Mouse (Mus musculus): Measurements from ENCODE around the gene Usp50.

The Usp50 gene

GRCm38 (mm10) chr2:126765867-126766582 is 17.2 kb downstream of the Usp50 start:
- in situ Hi-C loops (cut with MboI; ENCODE audit: low pct_unique_long_range_greater_than_20kb in 1 of 2, low sequenced_read_pairs in 2 of 2, unreplicated experiment in 1 of 2), result loop anchor here in 1 of 2 experiments (5.0 kb wide), 1 partner anchor 231 kb away; no protein-coding TSS in a partner anchor

GRCm38 (mm10) chr2:126759351-126759750 is 23.9 kb downstream of the Usp50 start:
- in situ Hi-C loops (cut with MboI; ENCODE audit: low pct_unique_long_range_greater_than_20kb in 1 of 2, low sequenced_read_pairs in 2 of 2, unreplicated experiment in 1 of 2), result no loop called here

- in situ Hi-C loops (cut with MboI; ENCODE audit: low pct_unique_long_range_greater_than_20kb in 1 of 2, low sequenced_read_pairs in 2 of 2, unreplicated experiment in 1 of 2), result no loop called here
Measured at GRCm38 (mm10) chr2:126755664-126756063, 27.6 kb downstream of the Usp50 start.

GRCm38 (mm10) chr2:126743389-126743788 is 39.9 kb downstream of the Usp50 start:
- in situ Hi-C loops (cut with MboI; ENCODE audit: low pct_unique_long_range_greater_than_20kb in 1 of 2, low sequenced_read_pairs in 2 of 2, unreplicated experiment in 1 of 2), result no loop called here

GRCm38 (mm10) chr2:126740314-126740713 is 43.0 kb downstream of the Usp50 start:
- in situ Hi-C loops (cut with MboI; ENCODE audit: low pct_unique_long_range_greater_than_20kb in 1 of 2, low sequenced_read_pairs in 2 of 2, unreplicated experiment in 1 of 2), result no loop called here

GRCm38 (mm10) chr2:126735339-126736073 is 47.8 kb downstream of the Usp50 start:
- in situ Hi-C loops (cut with MboI; ENCODE audit: low pct_unique_long_range_greater_than_20kb in 1 of 2, low sequenced_read_pairs in 2 of 2, unreplicated experiment in 1 of 2), result no loop called here

GRCm38 (mm10) chr2:126730502-126730901 is 52.8 kb downstream of the Usp50 start:
- in situ Hi-C loops (cut with MboI; ENCODE audit: low pct_unique_long_range_greater_than_20kb in 1 of 2, low sequenced_read_pairs in 2 of 2, unreplicated experiment in 1 of 2), result no loop called here

- in situ Hi-C loops (cut with MboI; ENCODE audit: low pct_unique_long_range_greater_than_20kb in 1 of 2, low sequenced_read_pairs in 2 of 2, unreplicated experiment in 1 of 2), result no loop called here
Measured at GRCm38 (mm10) chr2:126729207-126729606, 54.1 kb downstream of the Usp50 start.

GRCm38 (mm10) chr2:126712950-126713349 is 70.3 kb downstream of the Usp50 start:
- in situ Hi-C loops (cut with MboI; ENCODE audit: low pct_unique_long_range_greater_than_20kb in 1 of 2, low sequenced_read_pairs in 2 of 2, unreplicated experiment in 1 of 2), result no loop called here

GRCm38 (mm10) chr2:126712526-126712925 is 70.7 kb downstream of the Usp50 start:
- in situ Hi-C loops (cut with MboI; ENCODE audit: low pct_unique_long_range_greater_than_20kb in 1 of 2, low sequenced_read_pairs in 2 of 2, unreplicated experiment in 1 of 2), result no loop called here

- in situ Hi-C loops (cut with MboI; ENCODE audit: low pct_unique_long_range_greater_than_20kb in 1 of 2, low sequenced_read_pairs in 2 of 2, unreplicated experiment in 1 of 2), result no loop called here
Measured at GRCm38 (mm10) chr2:126708361-126708760, 74.9 kb downstream of the Usp50 start.

- in situ Hi-C loops (cut with MboI; ENCODE audit: low pct_unique_long_range_greater_than_20kb in 1 of 2, low sequenced_read_pairs in 2 of 2, unreplicated experiment in 1 of 2), result no loop called here
Measured at GRCm38 (mm10) chr2:126707438-126707779, 75.9 kb downstream of the Usp50 start.

- in situ Hi-C loops (cut with MboI; ENCODE audit: low pct_unique_long_range_greater_than_20kb in 1 of 2, low sequenced_read_pairs in 2 of 2, unreplicated experiment in 1 of 2), result no loop called here
Measured at GRCm38 (mm10) chr2:126706759-126707437, 76.4 kb downstream of the Usp50 start, which contains the start of gene Usp8. Gene Usp8, plus strand, starts transcription at chr2:126707328.

- in situ Hi-C loops (cut with MboI; ENCODE audit: low pct_unique_long_range_greater_than_20kb in 1 of 2, low sequenced_read_pairs in 2 of 2, unreplicated experiment in 1 of 2), result no loop called here
Measured at GRCm38 (mm10) chr2:126695285-126695684, 88.0 kb downstream of the Usp50 start.

GRCm38 (mm10) chr2:126691290-126691689 is 92.0 kb downstream of the Usp50 start:
- in situ Hi-C loops (cut with MboI; ENCODE audit: low pct_unique_long_range_greater_than_20kb in 1 of 2, low sequenced_read_pairs in 2 of 2, unreplicated experiment in 1 of 2), result no loop called here

- in situ Hi-C loops (cut with MboI; ENCODE audit: low pct_unique_long_range_greater_than_20kb in 1 of 2, low sequenced_read_pairs in 2 of 2, unreplicated experiment in 1 of 2), result no loop called here
Measured at GRCm38 (mm10) chr2:126682937-126683336, 100.3 kb downstream of the Usp50 start.

- in situ Hi-C loops (cut with MboI; ENCODE audit: low pct_unique_long_range_greater_than_20kb in 1 of 2, low sequenced_read_pairs in 2 of 2, unreplicated experiment in 1 of 2), result no loop called here
Measured at GRCm38 (mm10) chr2:126682333-126682732, 100.9 kb downstream of the Usp50 start.

- in situ Hi-C loops (cut with MboI; ENCODE audit: low pct_unique_long_range_greater_than_20kb in 1 of 2, low sequenced_read_pairs in 2 of 2, unreplicated experiment in 1 of 2), result no loop called here
Measured at GRCm38 (mm10) chr2:126677366-126677765, 105.9 kb downstream of the Usp50 start.

GRCm38 (mm10) chr2:126676122-126676515 is 107.2 kb downstream of the Usp50 start, which contains the start of gene Gabpb1:
Gene Gabpb1, minus strand, starts transcription at chr2:126676337.
- in situ Hi-C loops (cut with MboI; ENCODE audit: low pct_unique_long_range_greater_than_20kb in 1 of 2, low sequenced_read_pairs in 2 of 2, unreplicated experiment in 1 of 2), result no loop called here

Data from mouse embryonic stem cell (cell line).